In genomic region chr2:94001918-94002317, GRCm38 (mm10) we compare ENCODE assay signal across 30 mouse cellular contexts. TPM values are rescaled to one million over a fixed set of nuclear protein-coding genes. Genes with fewer than 3 reads are reported as not detected.
DNase-seq lines count a peak whose midpoint lies in the region; ATAC-seq and TF ChIP-seq lines count a peak whose summit lies in the region.
"Had no signal": no experiment of that assay in that cellular context is flagged by ENCODE, and none has a peak within 500 bp of the region (broad histone marks: within the 10 kb centered on the region; RNA-seq: fewer than 3 reads in every experiment).

No protein-coding gene starts in this region.

- DNase-seq in forebrain, embryonic 11.5 days (ENCODE audit: low spot score): no peak
- no peak for DNase-seq in forebrain, embryonic 10.5 days (ENCODE audit: extremely low spot score, low spot score)
- no peak for DNase-seq in kidney, adult 11 months
- no peak for DNase-seq in neural tube, embryonic 10.5 days (ENCODE audit: extremely low spot score, low spot score)
- DNase-seq in forebrain, postnatal 0 days: no peak
- no peak for DNase-seq in urinary bladder, adult 18-20 months (ENCODE audit: low spot score in 2 of 2)

- no peak overlapping the region for H3K4me3 ChIP-seq in forebrain, embryonic 11.5 days (ENCODE audit: low read depth, low read length)
- H3K4me3 ChIP-seq in forebrain, embryonic 10.5 days: no peak overlapping the region
- no peak overlapping the region for H3K4me3 ChIP-seq in kidney, embryonic 15.5 days (replicated peaks)
- H3K4me3 ChIP-seq in neural tube, embryonic 14.5 days (ENCODE audit: low read depth, low read length): no peak overlapping the region
- no peak overlapping the region for H3K4me3 ChIP-seq in forebrain, postnatal 0 days (ENCODE audit: low read depth, low read length)
- H3K4me3 ChIP-seq: hindbrain, embryonic 10.5 days; hindbrain, embryonic 15.5 days; limb, embryonic 10.5 days; limb, embryonic 15.5 days; megakaryocyte, embryonic 14.5 days; midbrain, embryonic 13.5 days; stomach, embryonic 15.5 days had no signal

- H3K27ac ChIP-seq in forebrain, embryonic 11.5 days (ENCODE audit: low read depth, low read length): no peak overlapping the region
- no peak overlapping the region for H3K27ac ChIP-seq in forebrain, embryonic 10.5 days
- H3K27ac ChIP-seq in kidney, embryonic 15.5 days: peak overlapping the region; percentile 20; the same call in 1 of the 2 replicates
- H3K27ac ChIP-seq in neural tube, embryonic 14.5 days (ENCODE audit: low read depth, low read length): no peak overlapping the region
- H3K27ac ChIP-seq in forebrain, postnatal 0 days (ENCODE audit: low read depth, low read length): no peak overlapping the region
- H3K27ac ChIP-seq: hindbrain, embryonic 10.5 days; hindbrain, embryonic 15.5 days; limb, embryonic 10.5 days; limb, embryonic 15.5 days; liver, embryonic 14.5 days; midbrain, embryonic 13.5 days; stomach, embryonic 15.5 days had no signal

- H3K4me1 ChIP-seq in forebrain, embryonic 11.5 days (replicated peaks; ENCODE audit: control insufficient read depth, insufficient read depth, low read length): no peaks in the 10 kb centered on the region
- no peaks in the 10 kb centered on the region for H3K4me1 ChIP-seq in forebrain, embryonic 10.5 days
- no peaks in the 10 kb centered on the region for H3K4me1 ChIP-seq in kidney, embryonic 15.5 days
- no peaks in the 10 kb centered on the region for H3K4me1 ChIP-seq in neural tube, embryonic 14.5 days (ENCODE audit: control insufficient read depth, insufficient read depth, low read length)
- H3K4me1 ChIP-seq in forebrain, postnatal 0 days (ENCODE audit: insufficient read depth): no peaks in the 10 kb centered on the region
- H3K4me1 ChIP-seq: hindbrain, embryonic 10.5 days; hindbrain, embryonic 15.5 days; limb, embryonic 10.5 days; limb, embryonic 15.5 days; midbrain, embryonic 13.5 days; stomach, embryonic 15.5 days had no signal

- H3K4me2 ChIP-seq in forebrain, embryonic 11.5 days (ENCODE audit: low read depth, low read length, severe bottlenecking): no peak overlapping the region
- H3K4me2 ChIP-seq in kidney, embryonic 15.5 days: no peak overlapping the region
- no peak overlapping the region for H3K4me2 ChIP-seq in neural tube, embryonic 14.5 days (ENCODE audit: low read depth, low read length)
- H3K4me2 ChIP-seq in forebrain, postnatal 0 days (ENCODE audit: low read depth): no peak overlapping the region
- H3K4me2 ChIP-seq: hindbrain, embryonic 15.5 days; limb, embryonic 15.5 days; midbrain, embryonic 13.5 days; stomach, embryonic 15.5 days had no signal

- no peak overlapping the region for H3K9ac ChIP-seq in forebrain, embryonic 11.5 days (ENCODE audit: low read length)
- no peak overlapping the region for H3K9ac ChIP-seq in kidney, embryonic 15.5 days
- H3K9ac ChIP-seq in neural tube, embryonic 14.5 days (replicated peaks; ENCODE audit: low read depth, low read length): no peak overlapping the region
- no peak overlapping the region for H3K9ac ChIP-seq in forebrain, postnatal 0 days
- H3K9ac ChIP-seq: hindbrain, embryonic 15.5 days; limb, embryonic 15.5 days; liver, embryonic 14.5 days; midbrain, embryonic 13.5 days; stomach, embryonic 15.5 days had no signal

- H3K27me3 ChIP-seq in forebrain, embryonic 11.5 days (ENCODE audit: control insufficient read depth, insufficient read depth, low read length): no peaks in the 10 kb centered on the region
- H3K27me3 ChIP-seq in forebrain, embryonic 10.5 days (ENCODE audit: poor library complexity, severe bottlenecking): no peaks in the 10 kb centered on the region
- no peaks in the 10 kb centered on the region for H3K27me3 ChIP-seq in kidney, embryonic 15.5 days
- H3K27me3 ChIP-seq in neural tube, embryonic 14.5 days (ENCODE audit: control insufficient read depth, insufficient read depth, low read length): no peaks in the 10 kb centered on the region
- H3K27me3 ChIP-seq in forebrain, postnatal 0 days (ENCODE audit: insufficient read depth, low read length): no peaks in the 10 kb centered on the region
- H3K27me3 ChIP-seq: CH12.LX; hindbrain, embryonic 15.5 days; limb, embryonic 15.5 days; megakaryocyte, embryonic 14.5 days; midbrain, embryonic 13.5 days; stomach, embryonic 15.5 days had no signal

- H3K9me3 ChIP-seq in forebrain, embryonic 11.5 days (ENCODE audit: control insufficient read depth, low read length): no peaks in the 10 kb centered on the region
- no peaks in the 10 kb centered on the region for H3K9me3 ChIP-seq in forebrain, embryonic 10.5 days
- H3K9me3 ChIP-seq in kidney, embryonic 15.5 days (replicated peaks): no peaks in the 10 kb centered on the region
- H3K9me3 ChIP-seq in neural tube, embryonic 14.5 days (ENCODE audit: control insufficient read depth, low read length): no peaks in the 10 kb centered on the region
- no peaks in the 10 kb centered on the region for H3K9me3 ChIP-seq in forebrain, postnatal 0 days (ENCODE audit: low read length)
- H3K9me3 ChIP-seq: hindbrain, embryonic 10.5 days; hindbrain, embryonic 15.5 days; limb, embryonic 10.5 days; limb, embryonic 15.5 days; megakaryocyte, embryonic 14.5 days; midbrain, embryonic 13.5 days; stomach, embryonic 15.5 days had no signal

- ATAC-seq in forebrain, embryonic 11.5 days (replicated peaks; ENCODE audit: low FRiP score): peak; percentile 33; the same call in 1 of the 2 replicates
- no peak for ATAC-seq in kidney, embryonic 15.5 days (replicated peaks; ENCODE audit: low FRiP score)
- ATAC-seq in neural tube, embryonic 14.5 days (ENCODE audit: low read depth): peak; percentile 41; the same call in 1 of the 2 replicates
- peak; percentile 45 for ATAC-seq in forebrain, postnatal 0 days

- 89% methylated on average over 4 of the region's 4 CpGs for WGBS in forebrain, embryonic 11.5 days
- WGBS in forebrain, embryonic 10.5 days: 90% methylated on average over 4 of the region's 4 CpGs
- WGBS in kidney, embryonic 15.5 days: 84% methylated on average over 4 of the region's 4 CpGs
- WGBS in neural tube, embryonic 14.5 days: 87% methylated on average over 4 of the region's 4 CpGs
- 79% methylated on average over 4 of the region's 4 CpGs for WGBS in forebrain, postnatal 0 days

- no peaks in the 10 kb centered on the region; the same call in 1 of the 2 replicates for H3K36me3 ChIP-seq in forebrain, embryonic 11.5 days (ENCODE audit: control insufficient read depth, insufficient read depth, low read length)
- peaks cover 92% of the 10 kb centered on the region for H3K36me3 ChIP-seq in forebrain, embryonic 10.5 days (replicated peaks)
- H3K36me3 ChIP-seq in kidney, embryonic 15.5 days: peaks cover 91% of the 10 kb centered on the region
- H3K36me3 ChIP-seq in neural tube, embryonic 14.5 days (ENCODE audit: control insufficient read depth, insufficient read depth, low read length): peaks cover 26% of the 10 kb centered on the region
- H3K36me3 ChIP-seq in forebrain, postnatal 0 days (ENCODE audit: insufficient read depth): peaks cover 72% of the 10 kb centered on the region

- TF ChIP-seq CTCF in forebrain, postnatal 0 days (IDR thresholded peaks at IDR 0.05; ENCODE audit: low read depth): no peak

RNA-seq across cellular contexts. Expression of gene Gm27027, which starts 5.8 kb away (rescaled TPM):
- not detected in 2 replicates for polyA plus RNA-seq in forebrain, embryonic 11.5 days (2014; fragmentation: Nextera tagmentation; extraction: Ambion mirVana)
- polyA plus RNA-seq in forebrain, embryonic 10.5 days (2016; fragmentation: Nextera tagmentation; extraction: Ambion mirVana): not detected in 2 replicates
- not detected in 2 replicates for polyA plus RNA-seq in kidney, embryonic 15.5 days (2015; fragmentation: Nextera tagmentation; extraction: Ambion mirVana)
- polyA plus RNA-seq in neural tube, embryonic 14.5 days (2014; fragmentation: Nextera tagmentation; extraction: Ambion mirVana): not detected in 2 replicates
- total RNA-seq in forebrain, postnatal 0 days (2014; rRNA removed): not detected in 2 replicates
- polyA plus RNA-seq in forebrain, postnatal 0 days (2015; fragmentation: Nextera tagmentation; extraction: Ambion mirVana): not detected in 2 replicates
- total RNA-seq: adrenal gland, postnatal 14 days; CH12.LX; gastrocnemius, adult 8-10 months; heart, adult 8-10 months; left cerebral cortex, postnatal 10 days; monocyte, adult 5-6 weeks had no signal
- polyA plus RNA-seq: C2C12; embryonic facial prominence, embryonic 11.5 days; gonadal fat pad, adult 2 months; heart, postnatal 0 days; hindbrain, embryonic 10.5 days; hindbrain, embryonic 15.5 days; inflammation-experienced regulatory T-cells, adult 6 months; kidney, postnatal 0 days; large intestine, adult 2 months; limb, embryonic 10.5 days; limb, embryonic 15.5 days; liver, embryonic 14.5 days; lung, adult 2 months; midbrain, embryonic 13.5 days; stomach, embryonic 15.5 days had no signal

RNA-seq across cellular contexts. Expression of gene Alkbh3, which starts 8.7 kb away (rescaled TPM):
- polyA plus RNA-seq in forebrain, embryonic 11.5 days (2014; fragmentation: Nextera tagmentation; extraction: Ambion mirVana): 51.4 and 51.9 TPM in 2 replicates
- polyA plus RNA-seq in forebrain, embryonic 10.5 days (2016; fragmentation: Nextera tagmentation; extraction: Ambion mirVana): 48.8 and 49.5 TPM in 2 replicates
- 59.3 and 69.5 TPM in 2 replicates for polyA plus RNA-seq in kidney, embryonic 15.5 days (2015; fragmentation: Nextera tagmentation; extraction: Ambion mirVana)
- 51.4 and 57.5 TPM in 2 replicates for polyA plus RNA-seq in neural tube, embryonic 14.5 days (2014; fragmentation: Nextera tagmentation; extraction: Ambion mirVana)
- 36.2 and 53.1 TPM in 2 replicates for total RNA-seq in forebrain, postnatal 0 days (2014; rRNA removed)
- polyA plus RNA-seq in forebrain, postnatal 0 days (2015; fragmentation: Nextera tagmentation; extraction: Ambion mirVana): 46.9 and 47.3 TPM in 2 replicates

RNA-seq across cellular contexts. Expression of gene Gm13889, which starts 44.9 kb away (rescaled TPM):
- 8.5 and 11.2 TPM in 2 replicates for polyA plus RNA-seq in forebrain, embryonic 11.5 days (2014; fragmentation: Nextera tagmentation; extraction: Ambion mirVana)
- polyA plus RNA-seq in forebrain, embryonic 10.5 days (2016; fragmentation: Nextera tagmentation; extraction: Ambion mirVana): 1.5 and 1.6 TPM in 2 replicates
- polyA plus RNA-seq in kidney, embryonic 15.5 days (2015; fragmentation: Nextera tagmentation; extraction: Ambion mirVana): 9.2 and 11.1 TPM in 2 replicates
- polyA plus RNA-seq in neural tube, embryonic 14.5 days (2014; fragmentation: Nextera tagmentation; extraction: Ambion mirVana): 12.3 and 12.8 TPM in 2 replicates
- 47.5 and 72.6 TPM in 2 replicates for total RNA-seq in forebrain, postnatal 0 days (2014; rRNA removed)
- polyA plus RNA-seq in forebrain, postnatal 0 days (2015; fragmentation: Nextera tagmentation; extraction: Ambion mirVana): 29.3 and 34.2 TPM in 2 replicates
- total RNA-seq: CH12.LX; monocyte, adult 5-6 weeks had no signal
- polyA plus RNA-seq: inflammation-experienced regulatory T-cells, adult 6 months had no signal
